Mouse (Mus musculus): Measurements from ENCODE around the gene Camta2. TPM values are rescaled to one million over a fixed set of nuclear protein-coding genes. Genes with fewer than 3 reads are reported as not detected.

Gene Camta2
- polyA plus RNA-seq, 1 experiment = 25.2 TPM

DNA sequence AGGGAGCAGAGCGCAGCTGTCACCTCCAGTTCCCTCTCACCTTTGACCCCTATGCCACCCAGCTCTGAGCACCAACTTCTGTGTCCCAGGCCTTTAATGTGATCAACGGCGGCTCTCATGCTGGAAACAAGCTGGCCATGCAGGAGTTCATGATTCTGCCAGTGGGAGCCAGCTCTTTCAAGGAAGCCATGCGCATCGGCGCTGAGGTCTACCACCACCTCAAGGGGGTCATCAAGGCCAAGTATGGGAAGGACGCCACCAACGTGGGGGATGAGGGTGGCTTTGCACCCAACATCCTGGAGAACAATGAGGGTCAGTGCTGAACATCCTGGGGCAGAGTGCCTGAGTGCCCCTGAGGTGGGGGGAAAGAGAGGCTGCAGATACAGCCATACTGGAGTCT lies 27.3 kb downstream of the Camta2 start:
- DNase-seq (ENCODE audit: low read depth) = no peak

GRCm38 (mm10) chr11:70658942-70659341 lies 29.0 kb downstream of the Camta2 start:
- no peak for TF ChIP-seq POLR2A (IDR thresholded peaks at IDR 0.05; ENCODE audit: borderline replicate concordance, extremely low read depth, insufficient read depth, insufficient read length, poor library complexity, severe bottlenecking)
- TF ChIP-seq CTCF (IDR thresholded peaks at IDR 0.05; ENCODE audit: borderline replicate concordance, extremely low read depth, insufficient read depth, insufficient read length) = no peak
- no peak for DNase-seq (ENCODE audit: low read depth)

More for the DNA sequence above, 27.3 kb downstream of the Camta2 start:
- TF ChIP-seq CTCF (IDR thresholded peaks at IDR 0.05; ENCODE audit: borderline replicate concordance, extremely low read depth, insufficient read depth, insufficient read length) (no peak), POLR2A (IDR thresholded peaks at IDR 0.05; ENCODE audit: borderline replicate concordance, extremely low read depth, insufficient read depth, insufficient read length, poor library complexity, severe bottlenecking) (no peak)

- TF ChIP-seq CTCF (IDR thresholded peaks at IDR 0.05; ENCODE audit: borderline replicate concordance, extremely low read depth, insufficient read depth, insufficient read length) (no peak), POLR2A (IDR thresholded peaks at IDR 0.05; ENCODE audit: borderline replicate concordance, extremely low read depth, insufficient read depth, insufficient read length, poor library complexity, severe bottlenecking) (no peak)
- DNase-seq (ENCODE audit: low read depth) = no peak
These were observed 29.4 kb downstream of the Camta2 start for GRCm38 (mm10) chr11:70658521-70658920.

- no peak for DNase-seq (ENCODE audit: low read depth)
- TF ChIP-seq POLR2A (IDR thresholded peaks at IDR 0.05; ENCODE audit: borderline replicate concordance, extremely low read depth, insufficient read depth, insufficient read length, poor library complexity, severe bottlenecking) (no peak), CTCF (IDR thresholded peaks at IDR 0.05; ENCODE audit: borderline replicate concordance, extremely low read depth, insufficient read depth, insufficient read length) (no peak)
These were observed 29.9 kb downstream of the Camta2 start for GRCm38 (mm10) chr11:70657991-70658390.

- no peak for TF ChIP-seq POLR2A (IDR thresholded peaks at IDR 0.05; ENCODE audit: borderline replicate concordance, extremely low read depth, insufficient read depth, insufficient read length, poor library complexity, severe bottlenecking)
- no peak for DNase-seq (ENCODE audit: low read depth)
These were observed 30.3 kb downstream of the Camta2 start for GRCm38 (mm10) chr11:70657573-70657972.

DNA sequence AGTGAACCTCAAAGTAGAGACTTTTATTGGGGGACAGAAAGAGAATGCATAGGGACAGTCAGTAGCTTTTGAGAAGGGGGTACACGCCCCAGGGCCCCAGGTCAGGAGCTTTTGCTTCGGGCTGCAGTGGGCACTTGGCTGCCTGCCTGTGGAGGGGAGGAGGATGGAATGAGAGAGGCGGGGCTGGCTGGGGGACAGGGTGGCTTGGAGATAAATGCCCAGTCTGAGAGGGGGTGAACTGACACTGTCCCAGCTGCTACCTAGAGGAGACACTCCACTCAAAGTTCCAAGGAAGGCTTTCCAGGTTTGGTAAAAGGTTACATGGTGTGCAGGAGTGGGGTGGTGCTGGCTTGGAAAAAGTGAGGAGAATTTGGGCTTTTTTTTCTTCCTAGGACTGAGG lies 30.9 kb downstream of the Camta2 start, which contains the start of gene Eno3:
Gene Eno3, plus strand, starts transcription at position 239 of the 400 bp plus-strand sequence.
- no peak for DNase-seq (ENCODE audit: low read depth)
- TF ChIP-seq POLR2A (IDR thresholded peaks at IDR 0.05; ENCODE audit: borderline replicate concordance, extremely low read depth, insufficient read depth, insufficient read length, poor library complexity, severe bottlenecking) (no peak), CTCF (IDR thresholded peaks at IDR 0.05; ENCODE audit: borderline replicate concordance, extremely low read depth, insufficient read depth, insufficient read length) (no peak)

GRCm38 (mm10) chr11:70656456-70656927 lies 31.4 kb downstream of the Camta2 start:
- TF ChIP-seq POLR2A (IDR thresholded peaks at IDR 0.05; ENCODE audit: borderline replicate concordance, extremely low read depth, insufficient read depth, insufficient read length, poor library complexity, severe bottlenecking) (no peak), CTCF (IDR thresholded peaks at IDR 0.05; ENCODE audit: borderline replicate concordance, extremely low read depth, insufficient read depth, insufficient read length) (no peak)
- peak; percentile 25 for DNase-seq (ENCODE audit: low read depth)

DNA sequence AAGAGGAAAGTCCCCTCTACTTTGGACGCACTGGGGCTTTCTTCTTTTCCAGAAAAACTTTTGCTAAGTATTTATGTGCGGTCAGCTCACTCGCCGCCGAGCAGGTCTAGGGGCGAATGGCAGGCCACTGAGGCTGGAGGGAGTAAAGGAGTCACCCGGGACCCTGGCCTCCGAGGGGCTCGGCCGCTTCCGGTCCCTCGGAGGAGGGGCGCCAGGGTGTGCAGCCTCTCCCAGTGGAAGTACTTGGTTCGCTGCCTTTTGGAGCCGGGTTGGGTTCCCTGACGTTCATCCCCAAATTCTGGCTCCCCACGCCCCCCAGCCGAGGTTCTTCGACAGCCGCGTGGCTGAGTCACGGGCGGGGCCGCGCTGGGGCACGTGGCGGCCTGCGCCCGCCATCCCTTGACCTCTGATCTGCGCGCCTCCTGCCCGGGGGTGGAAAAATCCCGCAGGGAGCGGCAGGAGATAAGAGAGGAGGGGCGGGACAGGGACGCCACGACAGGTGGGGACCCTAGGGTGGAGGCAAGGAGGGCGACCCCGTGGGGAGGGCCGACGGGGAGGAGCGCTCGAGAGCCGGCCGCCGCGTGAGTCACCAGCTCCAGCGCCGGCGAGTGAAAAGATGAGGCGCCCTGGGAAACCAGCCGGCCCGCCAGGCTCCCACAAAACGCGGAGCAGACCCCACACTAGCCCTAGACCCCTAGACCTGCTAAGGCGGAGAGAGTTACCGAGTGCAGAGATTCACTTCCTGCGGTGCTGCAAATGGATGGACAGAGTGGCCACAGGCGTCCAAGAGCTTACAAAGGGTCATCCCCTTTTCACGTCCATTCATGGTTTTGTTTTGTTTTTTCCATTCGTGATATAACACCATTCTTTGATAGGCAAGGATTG lies 32.1 kb downstream of the Camta2 start:
- DNase-seq (ENCODE audit: low read depth) = peak; percentile 65
- TF ChIP-seq POLR2A (IDR thresholded peaks at IDR 0.05; ENCODE audit: borderline replicate concordance, extremely low read depth, insufficient read depth, insufficient read length, poor library complexity, severe bottlenecking) (no peak), CTCF (IDR thresholded peaks at IDR 0.05; ENCODE audit: borderline replicate concordance, extremely low read depth, insufficient read depth, insufficient read length) (no peak)

GRCm38 (mm10) chr11:70654923-70655570 lies 32.9 kb downstream of the Camta2 start:
- TF ChIP-seq POLR2A (IDR thresholded peaks at IDR 0.05; ENCODE audit: borderline replicate concordance, extremely low read depth, insufficient read depth, insufficient read length, poor library complexity, severe bottlenecking) = peak; percentile 79
- no peak for TF ChIP-seq CTCF (IDR thresholded peaks at IDR 0.05; ENCODE audit: borderline replicate concordance, extremely low read depth, insufficient read depth, insufficient read length)

DNA sequence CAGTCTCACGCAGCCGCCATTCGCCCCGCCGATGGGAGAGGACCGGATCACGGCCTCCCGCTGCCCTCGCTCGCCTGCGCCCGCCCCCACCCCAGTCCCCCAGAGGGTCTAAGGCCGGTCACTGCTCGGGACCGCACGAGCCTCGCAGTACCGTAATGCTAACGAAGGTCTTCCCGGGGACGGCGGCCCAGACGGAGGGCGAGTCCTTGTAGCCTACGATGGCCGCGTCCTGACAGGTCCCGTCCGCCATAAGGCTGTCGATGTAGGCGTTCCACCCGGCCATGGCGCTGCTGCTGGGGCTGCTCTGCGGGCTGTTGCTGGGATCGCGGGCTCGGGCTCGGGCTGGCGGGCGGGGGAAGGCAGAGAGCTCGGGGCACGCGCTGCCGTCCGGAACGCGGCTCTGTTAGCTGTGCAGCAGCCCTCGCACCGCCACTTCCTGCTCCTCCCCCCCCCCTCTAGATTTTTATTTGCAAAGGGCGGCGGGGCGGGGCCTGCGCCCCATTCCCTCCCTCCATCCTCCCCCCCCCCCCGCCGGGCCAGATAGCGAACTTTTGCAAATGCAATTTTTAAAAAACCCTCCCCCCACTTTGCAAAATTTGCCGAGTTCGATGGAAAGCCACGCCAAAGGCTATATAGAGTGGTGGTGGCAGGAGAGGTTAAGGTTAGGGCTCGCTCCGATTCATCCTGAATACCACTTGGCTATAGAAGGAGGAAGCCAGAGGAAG lies 33.5 kb downstream of the Camta2 start, which contains the start of gene Pfn1:
Gene Pfn1, minus strand, starts transcription at position 447 of the 725 bp plus-strand sequence.
- peak; percentile 92 for TF ChIP-seq POLR2A (IDR thresholded peaks at IDR 0.05; ENCODE audit: borderline replicate concordance, extremely low read depth, insufficient read depth, insufficient read length, poor library complexity, severe bottlenecking)
- TF ChIP-seq CTCF (IDR thresholded peaks at IDR 0.05; ENCODE audit: borderline replicate concordance, extremely low read depth, insufficient read depth, insufficient read length) = no peak
- peak; percentile 91 for DNase-seq (ENCODE audit: low read depth)

More at GRCm38 (mm10) chr11:70654923-70655570, 32.9 kb downstream of the Camta2 start:
- DNase-seq (ENCODE audit: low read depth) = peak; percentile 92
